Mouse (Mus musculus) right cerebral cortex, postnatal 25 days (tissue): ENCODE data around the gene Fgfr4.
A peak's percentile ranks its signal among the peaks of the same experiment; 100 is the strongest.

Source experiments
- DNase-seq: peaks from one replicate; pipeline ENCODE4 v3.0.0; 2022

Fgfr4 gene

GRCm38 (mm10) chr13:55211221-55212010 lies 59.0 kb downstream of the Fgfr4 start:
- peak; percentile 82 for DNase-seq

GRCm38 (mm10) chr13:55212011-55212360 lies 59.5 kb downstream of the Fgfr4 start:
- DNase-seq, result no peak

DNA sequence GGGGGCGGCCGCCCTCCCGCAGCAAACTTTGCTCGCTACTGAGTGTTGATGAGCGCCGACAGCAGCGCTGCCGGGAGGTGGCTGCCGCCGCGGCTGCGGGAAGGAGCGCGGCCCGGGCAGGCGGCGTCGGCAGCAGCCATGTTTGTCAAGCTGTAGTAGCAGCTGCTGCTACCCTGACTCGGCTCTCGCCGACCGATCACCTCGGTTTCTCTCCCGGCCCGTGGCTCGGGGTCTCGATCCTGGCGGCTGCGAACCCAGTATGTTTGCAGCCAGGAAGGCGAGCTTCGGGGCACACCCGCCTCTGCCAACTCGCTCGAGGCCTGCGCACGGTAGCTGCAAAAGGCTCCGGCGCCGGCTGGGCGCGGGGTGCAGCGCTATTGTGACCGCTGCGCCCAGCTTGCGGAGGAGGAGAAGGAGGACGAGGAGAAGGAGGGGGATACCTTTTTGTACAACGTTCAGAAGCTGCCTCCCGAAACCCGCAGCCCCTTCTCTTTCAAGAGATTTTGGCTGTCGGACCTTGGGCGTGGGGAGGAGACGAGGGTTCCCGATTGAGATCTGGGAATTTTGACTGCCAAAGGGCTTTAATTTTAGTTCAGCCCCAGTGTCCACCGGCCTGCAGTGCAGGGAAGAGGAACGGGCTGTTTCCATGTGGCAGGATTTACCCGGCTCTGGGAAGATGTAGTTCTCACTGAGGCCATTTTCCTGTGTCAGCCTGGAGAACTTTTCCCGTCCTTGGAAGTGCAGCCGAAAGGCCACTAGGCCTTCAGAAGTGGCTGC lies 60.1 kb downstream of the Fgfr4 start:
- peak; percentile 84 for DNase-seq

DNA sequence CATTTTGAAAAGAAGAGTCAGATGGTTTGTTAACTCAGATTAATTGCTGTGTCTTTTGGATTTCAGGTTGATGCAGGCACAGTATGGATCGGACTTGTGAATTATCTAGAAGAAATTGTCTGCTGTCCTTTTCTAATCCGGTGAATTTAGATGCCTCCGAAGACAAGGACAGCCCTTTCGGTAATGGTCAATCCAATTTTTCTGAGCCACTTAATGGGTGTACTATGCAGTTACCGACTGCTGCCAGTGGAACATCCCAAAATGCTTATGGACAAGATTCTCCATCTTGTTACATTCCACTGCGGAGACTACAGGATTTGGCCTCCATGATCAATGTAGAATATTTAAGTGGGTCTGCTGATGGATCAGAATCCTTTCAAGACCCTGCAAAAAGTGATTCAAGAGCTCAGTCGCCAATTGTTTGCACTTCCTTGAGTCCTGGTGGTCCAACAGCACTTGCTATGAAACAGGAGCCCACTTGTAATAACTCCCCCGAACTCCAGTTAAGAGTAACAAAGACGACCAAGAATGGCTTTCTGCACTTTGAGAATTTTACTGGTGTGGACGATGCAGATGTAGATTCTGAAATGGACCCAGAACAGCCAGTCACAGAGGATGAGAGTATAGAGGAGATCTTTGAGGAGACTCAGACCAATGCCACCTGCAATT lies 60.8 kb downstream of the Fgfr4 start:
- no peak for DNase-seq
